Mouse (Mus musculus) forebrain, embryonic 10.5 days (tissue): Measurements from ENCODE around the gene Mrnip. TPM values are rescaled to one million over a fixed set of nuclear protein-coding genes. Genes with fewer than 3 reads are reported as not detected.

ENCODE experiments used
- DNase-seq: peaks from one replicate; pipeline ENCODE4 v3.0.0-alpha.2; 2017; ENCODE audit warnings: low spot score; ENCODE audit errors: extremely low spot score
- H3K27ac ChIP-seq: fragments of 300-500 bp; sonication (generic); 2 replicates; pipeline ENCODE4 v1.5.1; 2016; ENCODE audit warnings: mild to moderate bottlenecking
- H3K27me3 ChIP-seq: fragments of 300-500 bp; sonication (generic); 2 replicates; pipeline ENCODE4 v1.6.1; 2016; ENCODE audit warnings: mild to moderate bottlenecking; ENCODE audit not compliant: poor library complexity, severe bottlenecking
- H3K36me3 ChIP-seq: fragments of 300-500 bp; sonication (generic); replicated peaks from 2 replicates; pipeline ENCODE4 v1.6.1; 2016; ENCODE audit warnings: mild to moderate bottlenecking, moderate library complexity
- H3K4me1 ChIP-seq: fragments of 300-500 bp; sonication (generic); 2 replicates; pipeline ENCODE4 v1.6.1; 2016
- H3K4me3 ChIP-seq: fragments of 300-500 bp; sonication (generic); 2 replicates; pipeline ENCODE4 v1.5.1; 2016; ENCODE audit warnings: mild to moderate bottlenecking, moderate library complexity
- H3K9me3 ChIP-seq: fragments of 300-500 bp; sonication (generic); 2 replicates; pipeline ENCODE4 v1.6.1; 2016; ENCODE audit warnings: mild to moderate bottlenecking, moderate library complexity
- WGBS: fragments of 180-500 bp; shearing (Covaris S2); methylation state at CpG from one replicate; pipeline ENCODE4 v1.1.7; 2016; 5-methylcytosine and 5-hydroxymethylcytosine counted together
- polyA plus RNA-seq: library from polyadenylated mRNA; unstranded; fragments of >200 nt; fragmentation: Nextera tagmentation; extraction: Ambion mirVana; gene quantifications from 2 replicates; pipeline ENCODE4 v1.2.1, GENCODE M21; 2016

Mrnip gene
- polyA plus RNA-seq, 1 experiment from 2014 or later = 25.9 TPM

DNA sequence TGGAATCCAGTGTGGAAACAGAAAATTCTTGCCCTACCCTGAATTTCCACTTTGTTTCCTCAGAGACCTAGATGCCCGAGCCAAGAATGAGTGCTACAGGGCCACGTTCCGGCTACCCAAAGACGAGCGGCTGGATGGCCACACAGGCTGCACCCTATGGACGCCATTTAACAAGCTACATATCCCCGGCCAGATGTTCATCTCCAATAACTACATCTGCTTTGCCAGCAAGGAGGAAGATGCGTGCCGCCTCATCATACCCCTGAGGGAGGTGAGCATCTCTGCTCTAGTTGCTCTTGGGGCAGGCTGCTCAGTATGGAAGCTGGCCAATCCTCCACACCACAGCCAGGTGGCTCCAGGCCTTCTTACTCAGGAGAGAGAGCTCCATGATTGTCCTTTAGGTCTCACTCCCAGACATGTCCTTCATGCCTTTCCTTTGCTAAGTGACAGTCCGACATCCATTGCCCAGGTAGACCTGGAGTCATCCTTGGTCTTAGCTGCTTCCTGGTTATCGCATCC lies 26.2 kb upstream of the Mrnip start:
- no peak for DNase-seq
- no peak overlapping the region for H3K4me3 ChIP-seq

DNA sequence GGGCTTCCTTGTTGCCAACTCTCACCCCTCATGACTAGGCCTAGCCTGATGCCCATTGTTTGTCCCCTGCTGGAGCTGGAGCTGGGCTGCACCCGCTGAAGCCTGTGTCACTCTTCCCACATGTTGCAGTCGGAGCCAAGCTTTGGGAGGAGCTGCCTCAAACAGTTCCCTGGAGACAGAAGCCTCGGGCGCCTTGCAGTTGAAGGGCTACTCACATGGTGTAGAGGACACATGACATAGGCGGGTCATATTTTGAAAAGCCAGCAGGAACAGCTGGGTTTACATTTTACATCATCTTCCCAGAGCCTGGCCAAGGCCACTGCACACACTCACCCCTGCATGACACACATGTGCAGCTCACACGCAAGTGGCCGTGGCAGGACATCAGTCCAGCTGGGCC lies 25.0 kb upstream of the Mrnip start:
- H3K4me3 ChIP-seq = no peak overlapping the region

More for the DNA sequence above, 26.2 kb upstream of the Mrnip start:
- Histone ChIP-seq H3K36me3 (peaks cover 96% of the 10 kb centered on the region), H3K27ac (no peak overlapping the region), H3K27me3 (no peaks in the 10 kb centered on the region), H3K4me1 (no peaks in the 10 kb centered on the region), H3K9me3 (no peaks in the 10 kb centered on the region)
- WGBS = 96% methylated on average over 11 of the region's 11 CpGs

DNA sequence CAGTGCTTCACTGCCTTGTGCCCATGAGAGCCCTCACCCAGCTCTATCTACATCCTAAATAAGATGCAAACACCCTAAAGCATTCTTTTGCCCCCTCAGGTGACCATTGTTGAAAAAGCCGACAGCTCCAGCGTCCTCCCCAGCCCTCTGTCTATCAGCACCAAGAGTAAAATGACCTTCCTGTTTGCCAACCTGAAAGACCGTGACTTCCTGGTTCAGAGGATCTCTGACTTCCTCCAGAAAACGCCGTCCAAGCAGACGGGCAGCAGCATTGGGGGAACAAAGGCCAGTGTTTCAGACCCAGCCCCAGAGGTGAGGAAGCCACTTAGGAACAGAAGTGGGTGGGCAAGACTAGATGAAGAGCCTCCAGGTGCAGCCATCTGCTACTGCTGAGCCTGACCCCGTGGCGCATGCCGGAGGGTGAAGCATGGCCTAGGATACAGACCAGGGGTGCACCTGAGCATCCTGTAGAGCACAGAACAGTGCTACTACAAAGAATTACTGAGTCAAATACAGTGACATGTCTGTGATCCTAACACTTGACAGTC lies 24.6 kb upstream of the Mrnip start:
- Histone ChIP-seq H3K9me3 (no peaks in the 10 kb centered on the region), H3K36me3 (peaks cover 98% of the 10 kb centered on the region), H3K27me3 (no peaks in the 10 kb centered on the region), H3K4me3 (no peak overlapping the region), H3K27ac (no peak overlapping the region), H3K4me1 (peaks cover 4% of the 10 kb centered on the region; the same call in 1 of the 2 replicates)
- 84% methylated on average over 9 of the region's 9 CpGs for WGBS
- DNase-seq = no peak

More for the DNA sequence above, 25.0 kb upstream of the Mrnip start:
- 90% methylated on average over 7 of the region's 7 CpGs for WGBS
- Histone ChIP-seq H3K27me3 (no peaks in the 10 kb centered on the region), H3K9me3 (no peaks in the 10 kb centered on the region), H3K27ac (no peak overlapping the region), H3K36me3 (peaks cover 96% of the 10 kb centered on the region), H3K4me1 (peaks cover 4% of the 10 kb centered on the region; the same call in 1 of the 2 replicates)
- DNase-seq = no peak

DNA sequence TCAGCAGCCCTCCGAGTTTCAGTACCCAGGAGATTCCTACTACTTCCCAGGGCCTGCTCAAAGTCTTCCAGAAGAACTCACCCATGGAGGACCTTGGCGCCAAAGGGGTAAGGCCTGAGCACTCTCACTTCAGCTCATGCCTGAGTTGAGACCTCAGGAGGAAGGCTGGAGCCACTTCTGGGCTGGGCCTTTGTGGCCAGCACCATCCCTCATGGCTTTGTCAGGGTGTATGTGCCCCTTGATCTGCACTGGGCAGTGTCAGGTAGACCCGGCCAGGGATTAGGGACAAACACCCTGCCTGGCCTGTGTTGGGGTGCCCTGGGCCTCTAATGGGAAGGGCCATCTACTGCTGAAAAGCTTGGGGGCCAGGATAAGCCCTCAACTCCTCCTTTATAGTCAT lies 22.9 kb upstream of the Mrnip start:
- Histone ChIP-seq H3K9me3 (no peaks in the 10 kb centered on the region), H3K27ac (no peak overlapping the region), H3K36me3 (peaks cover 98% of the 10 kb centered on the region), H3K4me1 (peaks cover 4% of the 10 kb centered on the region; the same call in 1 of the 2 replicates), H3K4me3 (no peak overlapping the region), H3K27me3 (no peaks in the 10 kb centered on the region)
- WGBS = 92% methylated on average over 3 of the region's 3 CpGs
- DNase-seq = no peak

DNA sequence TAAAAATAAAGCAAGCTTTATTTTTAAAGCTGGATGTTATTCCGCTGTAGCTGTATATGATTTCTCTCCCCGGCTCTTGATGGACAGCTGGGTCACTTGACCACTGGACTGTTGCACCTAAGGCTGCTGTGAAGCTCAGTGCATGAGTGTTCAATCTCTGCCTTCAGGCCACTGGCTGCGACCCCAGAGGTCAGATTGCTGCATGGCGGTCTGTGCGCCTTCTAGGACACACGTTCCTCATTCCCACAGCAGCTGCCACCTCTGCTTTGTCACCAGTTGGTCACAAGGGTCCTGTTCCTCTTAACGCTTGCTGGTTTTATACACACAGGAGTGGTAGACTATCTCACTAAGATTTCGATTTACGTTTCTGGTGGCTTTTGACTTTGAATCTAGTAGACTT lies 20.1 kb upstream of the Mrnip start:
- Histone ChIP-seq H3K4me1 (peaks cover 4% of the 10 kb centered on the region; the same call in 1 of the 2 replicates), H3K36me3 (peaks cover 99% of the 10 kb centered on the region), H3K9me3 (no peaks in the 10 kb centered on the region), H3K4me3 (no peak overlapping the region), H3K27ac (no peak overlapping the region), H3K27me3 (no peaks in the 10 kb centered on the region)
- 71% methylated on average over 9 of the region's 9 CpGs for WGBS
- no peak for DNase-seq

DNA sequence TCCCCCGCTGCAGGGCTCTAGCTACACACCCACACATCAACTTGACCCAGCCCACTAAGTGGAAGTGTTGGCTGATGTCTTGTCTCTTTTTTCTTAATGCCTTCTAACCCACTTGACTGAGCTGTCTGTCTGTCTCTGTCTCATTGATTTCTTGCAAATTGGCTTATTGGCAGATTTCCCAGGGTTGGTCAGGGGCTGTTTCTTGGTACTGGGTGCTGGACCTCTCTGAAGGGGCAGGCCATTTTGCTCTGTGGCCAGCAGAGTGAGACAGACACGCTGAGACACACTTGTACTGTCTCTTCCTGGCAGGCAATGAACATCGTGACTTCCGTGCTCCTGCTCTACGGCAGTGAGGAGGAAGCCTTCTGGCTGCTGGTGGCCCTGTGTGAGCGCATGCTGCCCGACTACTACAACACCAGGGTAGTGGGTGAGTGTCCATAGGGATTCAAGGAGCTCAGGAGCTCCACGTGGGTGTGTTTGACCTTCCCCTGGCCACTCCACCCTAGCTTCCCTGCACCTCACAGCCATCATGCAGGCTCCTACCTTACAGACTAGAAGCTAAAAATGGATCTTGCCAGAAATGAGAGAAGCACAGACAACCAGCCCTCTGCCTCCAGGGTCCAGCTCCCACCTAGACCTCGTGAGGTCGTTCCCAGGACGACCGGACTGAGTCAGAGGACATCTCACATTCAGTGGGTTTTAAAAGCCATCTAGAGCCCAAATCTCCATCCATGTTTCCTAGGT lies 19.3 kb upstream of the Mrnip start:
- H3K4me1 ChIP-seq = peaks cover 4% of the 10 kb centered on the region; the same call in 1 of the 2 replicates
- no peaks in the 10 kb centered on the region for H3K9me3 ChIP-seq
- no peak for DNase-seq
- H3K4me3 ChIP-seq = no peak overlapping the region
- H3K27ac ChIP-seq = no peak overlapping the region
- no peaks in the 10 kb centered on the region for H3K27me3 ChIP-seq
- peaks cover 99% of the 10 kb centered on the region for H3K36me3 ChIP-seq
- WGBS = 91% methylated on average over 12 of the region's 12 CpGs

DNA sequence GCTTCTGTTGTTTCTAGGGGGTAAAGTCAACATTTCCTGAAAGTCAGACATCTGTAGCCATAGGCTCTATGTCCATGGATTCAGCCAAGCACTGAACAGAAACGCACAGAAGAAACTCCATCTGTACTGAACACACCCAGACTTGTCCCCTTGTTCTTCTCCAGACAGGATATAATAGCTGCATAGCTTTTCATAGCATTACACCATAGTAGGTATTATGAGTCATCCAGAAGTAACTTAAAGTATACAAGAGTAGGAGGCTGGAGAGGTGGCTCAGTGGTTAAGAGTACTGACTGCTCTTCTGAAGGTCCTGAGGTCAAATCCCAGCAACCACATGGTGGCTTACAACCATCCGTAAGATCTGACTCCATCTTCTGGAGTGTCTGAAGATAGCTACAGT lies 18.5 kb upstream of the Mrnip start:
- H3K27me3 ChIP-seq = no peaks in the 10 kb centered on the region
- H3K27ac ChIP-seq = no peak overlapping the region
- peaks cover 4% of the 10 kb centered on the region; the same call in 1 of the 2 replicates for H3K4me1 ChIP-seq
- DNase-seq = no peak
- H3K4me3 ChIP-seq = no peak overlapping the region
- peaks cover 99% of the 10 kb centered on the region for H3K36me3 ChIP-seq
- 93% methylated on average over 2 of the region's 2 CpGs for WGBS
- no peaks in the 10 kb centered on the region for H3K9me3 ChIP-seq

DNA sequence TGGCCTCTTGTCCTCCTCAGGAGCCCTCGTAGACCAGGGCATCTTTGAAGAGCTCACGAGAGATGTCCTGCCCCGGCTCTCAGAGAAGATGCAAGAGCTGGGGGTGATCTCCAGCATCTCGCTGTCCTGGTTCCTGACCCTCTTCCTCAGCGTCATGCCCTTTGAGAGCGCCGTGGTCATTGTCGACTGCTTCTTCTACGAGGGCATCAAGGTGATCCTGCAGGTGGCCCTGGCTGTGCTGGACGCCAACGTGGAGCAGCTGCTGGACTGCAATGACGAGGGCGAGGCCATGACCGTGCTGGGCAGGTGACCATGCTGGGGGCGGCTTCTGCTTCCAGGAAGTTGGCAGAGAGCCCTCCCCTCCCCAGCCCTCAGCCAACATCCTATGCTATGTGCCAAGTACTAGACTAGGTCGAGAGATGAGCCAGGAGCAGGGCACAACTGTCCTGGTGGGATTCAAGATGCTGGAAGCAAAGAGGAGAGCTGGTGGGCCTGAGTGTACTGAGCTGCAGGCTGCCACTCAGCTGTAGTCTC lies 17.5 kb upstream of the Mrnip start:
- WGBS = 92% methylated on average over 16 of the region's 16 CpGs
- H3K9me3 ChIP-seq = no peaks in the 10 kb centered on the region
- H3K27me3 ChIP-seq = no peaks in the 10 kb centered on the region
- peaks cover 99% of the 10 kb centered on the region for H3K36me3 ChIP-seq
- DNase-seq = no peak
- H3K4me1 ChIP-seq = peaks cover 4% of the 10 kb centered on the region; the same call in 1 of the 2 replicates
- H3K4me3 ChIP-seq = no peak overlapping the region
- no peak overlapping the region for H3K27ac ChIP-seq

DNA sequence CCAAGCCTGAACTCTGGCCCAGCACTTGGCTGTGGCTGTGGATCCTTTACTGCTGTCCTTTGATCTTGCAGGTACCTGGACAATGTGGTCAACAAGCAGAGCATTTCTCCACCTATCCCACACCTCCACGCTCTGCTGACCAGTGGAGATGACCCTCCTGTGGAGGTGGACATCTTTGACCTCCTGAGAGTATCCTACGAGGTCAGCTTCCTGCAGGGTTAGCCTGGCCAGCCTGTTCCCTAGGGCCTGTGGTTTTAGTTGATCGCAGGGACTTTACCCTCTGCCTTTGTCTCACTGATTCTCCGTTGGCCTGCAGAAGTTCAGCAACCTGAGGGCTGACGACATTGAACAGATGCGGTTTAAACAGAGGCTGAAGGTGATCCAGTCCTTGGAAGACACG lies 15.9 kb upstream of the Mrnip start:
- peaks cover 99% of the 10 kb centered on the region for H3K36me3 ChIP-seq
- H3K27ac ChIP-seq = no peak overlapping the region
- no peak overlapping the region for H3K4me3 ChIP-seq
- no peaks in the 10 kb centered on the region for H3K27me3 ChIP-seq
- peaks cover 4% of the 10 kb centered on the region; the same call in 1 of the 2 replicates for H3K4me1 ChIP-seq
- no peak for DNase-seq
- no peaks in the 10 kb centered on the region for H3K9me3 ChIP-seq
- WGBS = 96% methylated on average over 7 of the region's 7 CpGs

DNA sequence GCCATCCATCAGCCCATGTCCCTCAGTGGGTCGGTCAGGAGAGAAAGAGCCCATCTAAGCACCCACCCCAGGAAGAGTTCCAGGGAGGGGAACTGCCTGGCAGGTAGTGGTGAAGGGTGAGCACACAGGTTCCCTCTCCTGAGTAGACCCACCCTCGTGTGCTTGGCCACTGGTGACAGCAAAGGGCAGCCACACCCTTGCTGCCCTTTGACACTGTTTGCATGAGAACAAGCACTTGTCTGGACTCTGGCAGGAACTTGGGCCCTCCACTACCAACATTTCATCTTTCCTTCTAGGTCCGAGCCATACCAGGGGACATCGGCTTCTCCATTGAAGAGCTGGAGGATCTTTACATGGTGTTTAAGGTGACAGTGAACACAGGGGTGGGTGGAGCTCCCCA lies 14.9 kb upstream of the Mrnip start:
- Histone ChIP-seq H3K36me3 (peaks cover 100% of the 10 kb centered on the region), H3K27ac (no peak overlapping the region), H3K9me3 (no peaks in the 10 kb centered on the region), H3K4me1 (no peaks in the 10 kb centered on the region), H3K27me3 (no peaks in the 10 kb centered on the region), H3K4me3 (no peak overlapping the region)
- 90% methylated on average over 4 of the region's 4 CpGs for WGBS
- no peak for DNase-seq

DNA sequence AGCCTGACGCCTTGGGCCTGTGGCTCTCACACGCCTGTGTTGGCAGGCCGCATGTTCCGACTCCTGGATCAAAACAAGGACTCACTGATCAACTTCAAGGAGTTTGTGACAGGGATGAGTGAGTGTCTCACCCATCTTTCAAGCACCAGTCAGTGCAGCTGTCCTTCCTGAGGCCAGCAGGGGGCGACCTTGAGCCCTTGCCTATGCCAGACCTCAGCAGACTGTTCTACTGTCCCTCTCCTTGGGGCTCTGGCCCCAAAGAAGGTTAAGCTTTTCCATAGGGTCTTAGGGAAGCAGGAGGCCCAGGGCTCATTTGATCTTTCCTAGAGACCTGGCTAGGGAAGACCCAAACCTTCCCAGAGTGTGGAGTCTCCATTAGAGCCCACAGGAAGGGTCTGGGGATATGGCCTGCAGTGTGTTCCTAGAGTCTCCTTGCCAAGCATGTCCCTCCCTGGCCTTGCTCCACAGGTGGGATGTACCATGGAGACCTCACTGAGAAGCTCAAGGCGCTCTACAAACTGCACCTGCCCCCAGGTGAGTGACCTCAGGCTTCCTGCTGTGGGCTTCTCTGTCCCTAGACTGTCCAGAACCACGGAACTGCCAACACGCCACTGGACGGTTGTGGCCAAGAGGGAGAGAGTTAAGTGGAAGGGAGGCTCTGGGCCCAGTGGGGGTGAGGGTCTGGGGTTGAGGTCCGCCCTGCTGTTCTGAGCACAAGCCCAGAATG lies 12.5 kb upstream of the Mrnip start:
- H3K36me3 ChIP-seq = peaks cover 92% of the 10 kb centered on the region
- no peak overlapping the region for H3K4me3 ChIP-seq
- WGBS = 66% methylated on average over 10 of the region's 10 CpGs

DNA sequence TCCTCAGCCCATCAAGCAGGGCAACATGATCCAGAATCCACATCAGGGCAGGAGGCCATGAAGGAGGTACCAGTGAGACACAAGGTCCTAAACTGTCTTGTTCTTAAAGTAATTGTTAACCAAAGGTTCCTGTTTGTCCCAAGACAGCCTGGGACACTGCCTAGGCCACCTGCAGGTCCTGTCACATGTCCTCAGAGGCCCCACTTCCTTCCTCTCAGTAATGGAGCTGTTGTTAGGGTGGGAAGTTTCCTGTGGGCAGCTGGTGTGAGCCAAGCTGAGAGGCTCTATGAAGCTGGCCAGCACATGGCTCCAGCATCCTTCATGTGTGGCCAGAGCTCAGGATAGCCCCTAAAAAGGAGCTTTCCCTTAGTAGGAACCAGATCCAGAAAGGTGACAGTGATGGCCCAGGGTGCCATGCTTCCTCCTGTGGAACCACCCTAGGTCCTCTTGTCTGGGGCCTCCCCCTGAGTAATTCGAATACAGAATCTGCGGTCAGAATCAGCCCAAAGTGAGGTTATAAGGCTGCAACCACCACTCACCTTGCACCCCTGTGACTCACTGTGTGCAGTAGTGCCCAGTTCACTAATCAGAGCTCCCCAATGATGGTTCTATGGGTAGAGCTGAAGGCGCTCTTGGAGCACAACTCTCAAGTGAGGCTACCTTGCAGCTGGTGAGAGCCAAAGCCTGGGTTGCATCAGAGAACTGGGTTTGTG lies 11.8 kb upstream of the Mrnip start:
- peaks cover 88% of the 10 kb centered on the region for H3K36me3 ChIP-seq
- DNase-seq = no peak
- H3K27me3 ChIP-seq = no peaks in the 10 kb centered on the region
- H3K4me1 ChIP-seq = no peaks in the 10 kb centered on the region
- no peak overlapping the region for H3K4me3 ChIP-seq
- no peaks in the 10 kb centered on the region for H3K9me3 ChIP-seq
- WGBS = 92% methylated on average over 3 of the region's 3 CpGs
- H3K27ac ChIP-seq = no peak overlapping the region

More for the DNA sequence above, 12.5 kb upstream of the Mrnip start:
- Histone ChIP-seq H3K27ac (no peak overlapping the region), H3K27me3 (no peaks in the 10 kb centered on the region), H3K4me1 (no peaks in the 10 kb centered on the region), H3K9me3 (no peaks in the 10 kb centered on the region)
- DNase-seq = peak; percentile 69
